Comparison of ENCODE assay signal across 8 mouse cellular contexts in genomic region chr15:89150041-89150390, GRCm38 (mm10). TPM values are rescaled to one million over a fixed set of nuclear protein-coding genes. Genes with fewer than 3 reads are reported as not detected.
A peak's percentile ranks its signal among the peaks of the same experiment; 100 is the strongest.
DNase-seq lines count a peak whose midpoint lies in the region; ATAC-seq and TF ChIP-seq lines count a peak whose summit lies in the region.

No protein-coding gene starts in this region.

- peak overlapping the region; percentile 92; the same call in 1 of the 2 replicates for H3K27ac ChIP-seq in left cerebral cortex, adult 2 months
- H3K27ac ChIP-seq in embryonic facial prominence, embryonic 10.5 days (replicated peaks) = peak overlapping the region; percentile 88
- H3K27ac ChIP-seq in hindbrain, embryonic 16.5 days (ENCODE audit: low read depth, low read length) = peak overlapping the region; percentile 88

- intact Hi-C loops in left cerebral cortex, adult 2 months (cut with DNase I) = no loop called here

- H3K36me3 ChIP-seq in embryonic facial prominence, embryonic 10.5 days (replicated peaks) = peaks cover 31% of the 10 kb centered on the region
- H3K36me3 ChIP-seq in hindbrain, embryonic 16.5 days (ENCODE audit: control insufficient read depth, insufficient read depth, low read length) = peaks cover 5% of the 10 kb centered on the region; the same call in 1 of the 2 replicates

- no peaks in the 10 kb centered on the region for H3K9me3 ChIP-seq in embryonic facial prominence, embryonic 10.5 days
- no peaks in the 10 kb centered on the region for H3K9me3 ChIP-seq in hindbrain, embryonic 16.5 days (ENCODE audit: control insufficient read depth, low read length)

- 3% methylated on average over 13 of the region's 13 CpGs for WGBS in embryonic facial prominence, embryonic 10.5 days
- 1% methylated on average over 13 of the region's 13 CpGs for WGBS in hindbrain, embryonic 16.5 days

- no peak; the same call in 1 of the 2 replicates for TF ChIP-seq CTCF in left cerebral cortex, adult 2 months (IDR thresholded peaks at IDR 0.05)

- peak overlapping the region; percentile 88 for H3K4me3 ChIP-seq in left cerebral cortex, adult 2 months
- H3K4me3 ChIP-seq in embryonic facial prominence, embryonic 10.5 days = peak overlapping the region; percentile 83
- H3K4me3 ChIP-seq in hindbrain, embryonic 16.5 days (ENCODE audit: low read length) = peak overlapping the region; percentile 83

- peaks cover 59% of the 10 kb centered on the region for H3K4me1 ChIP-seq in embryonic facial prominence, embryonic 10.5 days
- peaks cover 38% of the 10 kb centered on the region for H3K4me1 ChIP-seq in hindbrain, embryonic 16.5 days (ENCODE audit: control insufficient read depth, insufficient read depth, low read depth, low read length)

- peaks cover 54% of the 10 kb centered on the region for H3K27me3 ChIP-seq in embryonic facial prominence, embryonic 10.5 days (replicated peaks; ENCODE audit: low read depth, poor library complexity, severe bottlenecking)
- H3K27me3 ChIP-seq in hindbrain, embryonic 16.5 days (replicated peaks; ENCODE audit: control insufficient read depth, insufficient read depth, low read length) = no peaks in the 10 kb centered on the region

- no peak for ATAC-seq in hindbrain, embryonic 16.5 days

- H3K9ac ChIP-seq in hindbrain, embryonic 16.5 days (ENCODE audit: low read depth, low read length) = peak overlapping the region; percentile 93

- H3K4me2 ChIP-seq in hindbrain, embryonic 16.5 days (ENCODE audit: low read length) = peak overlapping the region; percentile 90

- no peak for DNase-seq in left cerebral cortex, adult 2 months (ENCODE audit: extremely low spot score in 1 of 2, low spot score in 2 of 2)
- DNase-seq in left cerebral cortex, adult 18-20 months (ENCODE audit: low spot score in 2 of 2) = no peak
- peak; percentile 79 for DNase-seq in embryonic facial prominence, embryonic 10.5 days (ENCODE audit: low spot score)
- peak; percentile 44 for DNase-seq in lung, postnatal 10 days
- DNase-seq in thymus, postnatal 0 days (ENCODE audit: low spot score) = peak; percentile 42
- DNase-seq in right cerebral cortex, postnatal 4 days = no peak
- no peak for DNase-seq in spleen, postnatal 14 days (ENCODE audit: low spot score in 2 of 2)

RNA-seq across cellular contexts. Expression of gene Mapk11, which starts 0.6 kb away (rescaled TPM):
- total RNA-seq in left cerebral cortex, adult 2 months (2021) = 10 to 100 TPM; 61.8 to 63.5 TPM
- total RNA-seq in left cerebral cortex, adult 18-20 months (2021) = 10 to 100 TPM; 49.1 to 55.1 TPM
- polyA plus RNA-seq in embryonic facial prominence, embryonic 10.5 days (2016; fragmentation: Nextera tagmentation; extraction: Ambion mirVana) = 16.1 and 20.6 TPM in 2 replicates
- polyA plus RNA-seq in hindbrain, embryonic 16.5 days (2015; fragmentation: Nextera tagmentation; extraction: Ambion mirVana) = 23.7 and 28.3 TPM in 2 replicates
- 4.9 and 5.6 TPM in 2 replicates for polyA plus RNA-seq in thymus, postnatal 0 days (2015; fragmentation: Nextera tagmentation; extraction: Ambion mirVana)

RNA-seq across cellular contexts. Expression of gene Mapk12, which starts 9.5 kb away (rescaled TPM):
- 1 to 10 TPM; 8.3 to 9.3 TPM for total RNA-seq in left cerebral cortex, adult 2 months (2021)
- total RNA-seq in left cerebral cortex, adult 18-20 months (2021) = 1 to 10 TPM; 7.4 to 9.2 TPM
- 16.6 and 19.6 TPM in 2 replicates for polyA plus RNA-seq in embryonic facial prominence, embryonic 10.5 days (2016; fragmentation: Nextera tagmentation; extraction: Ambion mirVana)
- 4.1 and 4.4 TPM in 2 replicates for polyA plus RNA-seq in hindbrain, embryonic 16.5 days (2015; fragmentation: Nextera tagmentation; extraction: Ambion mirVana)
- 1.2 TPM in 2 replicates for polyA plus RNA-seq in thymus, postnatal 0 days (2015; fragmentation: Nextera tagmentation; extraction: Ambion mirVana)

RNA-seq across cellular contexts. Expression of gene Hdac10, which starts 21.5 kb away (rescaled TPM):
- total RNA-seq in left cerebral cortex, adult 2 months (2021) = 10 to 100 TPM; 16.8 to 17.3 TPM
- 10 to 100 TPM; 15.2 to 15.8 TPM for total RNA-seq in left cerebral cortex, adult 18-20 months (2021)
- polyA plus RNA-seq in embryonic facial prominence, embryonic 10.5 days (2016; fragmentation: Nextera tagmentation; extraction: Ambion mirVana) = 15.9 and 16.1 TPM in 2 replicates
- 27.3 and 29.2 TPM in 2 replicates for polyA plus RNA-seq in hindbrain, embryonic 16.5 days (2015; fragmentation: Nextera tagmentation; extraction: Ambion mirVana)
- 16.4 and 17.7 TPM in 2 replicates for polyA plus RNA-seq in thymus, postnatal 0 days (2015; fragmentation: Nextera tagmentation; extraction: Ambion mirVana)

RNA-seq across cellular contexts. Expression of gene Tubgcp6, which starts 27.1 kb away (rescaled TPM):
- total RNA-seq in left cerebral cortex, adult 2 months (2021) = 10 to 100 TPM; 34.7 to 35.3 TPM
- 10 to 100 TPM; 31.4 to 34.6 TPM for total RNA-seq in left cerebral cortex, adult 18-20 months (2021)
- polyA plus RNA-seq in embryonic facial prominence, embryonic 10.5 days (2016; fragmentation: Nextera tagmentation; extraction: Ambion mirVana) = 25.9 and 28.8 TPM in 2 replicates
- 15.2 and 16.4 TPM in 2 replicates for polyA plus RNA-seq in hindbrain, embryonic 16.5 days (2015; fragmentation: Nextera tagmentation; extraction: Ambion mirVana)
- 9.8 and 12.5 TPM in 2 replicates for polyA plus RNA-seq in thymus, postnatal 0 days (2015; fragmentation: Nextera tagmentation; extraction: Ambion mirVana)

RNA-seq across cellular contexts. Expression of gene Plxnb2, which starts 30.6 kb away (rescaled TPM):
- total RNA-seq in left cerebral cortex, adult 2 months (2021) = 10 to 100 TPM; 49.4 to 53.3 TPM
- total RNA-seq in left cerebral cortex, adult 18-20 months (2021) = 10 to 100 TPM; 47.3 to 54.9 TPM
- 146 and 152 TPM in 2 replicates for polyA plus RNA-seq in embryonic facial prominence, embryonic 10.5 days (2016; fragmentation: Nextera tagmentation; extraction: Ambion mirVana)
- polyA plus RNA-seq in hindbrain, embryonic 16.5 days (2015; fragmentation: Nextera tagmentation; extraction: Ambion mirVana) = 85.2 and 106 TPM in 2 replicates
- polyA plus RNA-seq in thymus, postnatal 0 days (2015; fragmentation: Nextera tagmentation; extraction: Ambion mirVana) = 19.0 and 19.4 TPM in 2 replicates

Comparison
In these comparisons a context has a peak if more than half of its experiments do, and no peak if none do; other contexts are left out.
1. DNase-seq: peak in embryonic facial prominence, embryonic 10.5 days (single experiment), lung, postnatal 10 days (single experiment) and thymus, postnatal 0 days (single experiment); none in left cerebral cortex, adult 2 months (0 of 2), left cerebral cortex, adult 18-20 months (0 of 2), right cerebral cortex, postnatal 4 days (single experiment) and spleen, postnatal 14 days (0 of 2).
2. Peak in every context shown above with its lines, with median percentiles within 50 percentile points of each other: H3K27ac ChIP-seq and H3K4me3 ChIP-seq.